Mouse (Mus musculus): ENCODE measurements around the gene Scfd1. TPM values are rescaled to one million over a fixed set of nuclear protein-coding genes. Genes with fewer than 3 reads are reported as not detected.

The Scfd1 gene
- polyA plus RNA-seq (2015; fragmentation: Nextera tagmentation; extraction: Ambion mirVana), result 75.8 and 76.0 TPM in 2 replicates

- Histone ChIP-seq H3K27me3 (replicated peaks; ENCODE audit: control insufficient read depth, insufficient read depth, low read length) (no peaks in the 10 kb centered on the region), H3K36me3 (ENCODE audit: control insufficient read depth, insufficient read depth, low read length) (no peaks in the 10 kb centered on the region), H3K4me1 (ENCODE audit: control insufficient read depth, insufficient read depth, low read length) (no peaks in the 10 kb centered on the region), H3K27ac (ENCODE audit: low read length) (peak within 1 kb of the TSS; percentile 84), H3K9me3 (ENCODE audit: control insufficient read depth, low read length) (no peaks in the 10 kb centered on the region), H3K9ac (ENCODE audit: low read depth, low read length) (peak within 1 kb of the TSS; percentile 90), H3K4me3 (ENCODE audit: low read length) (peak within 1 kb of the TSS; percentile 61), H3K4me2 (ENCODE audit: low read depth, low read length) (peak within 1 kb of the TSS; percentile 65)
- peak; percentile 100 for ATAC-seq
- WGBS, result under 1% methylated on average over 34 of the region's 34 CpGs
Observed at GRCm38 (mm10) chr12:51377003-51377887, at the start of gene Scfd1. Scfd1 (plus strand) TSS chr12:51377510.

GRCm38 (mm10) chr12:51337014-51337413 lies 40.3 kb upstream of the Scfd1 start:
- no peak overlapping the region for H3K9ac ChIP-seq (ENCODE audit: low read depth, low read length)
- ATAC-seq, result peak; percentile 88
- H3K36me3 ChIP-seq (ENCODE audit: control insufficient read depth, insufficient read depth, low read length), result no peaks in the 10 kb centered on the region
- peaks cover 4% of the 10 kb centered on the region; the same call in 1 of the 2 replicates for H3K4me1 ChIP-seq (ENCODE audit: control insufficient read depth, insufficient read depth, low read length)
- no peak overlapping the region for H3K27ac ChIP-seq (ENCODE audit: low read length)
- H3K9me3 ChIP-seq (ENCODE audit: control insufficient read depth, low read length), result no peaks in the 10 kb centered on the region
- H3K4me2 ChIP-seq (ENCODE audit: low read depth, low read length), result no peak overlapping the region
- no peaks in the 10 kb centered on the region for H3K27me3 ChIP-seq (replicated peaks; ENCODE audit: control insufficient read depth, insufficient read depth, low read length)
- no peak overlapping the region for H3K4me3 ChIP-seq (ENCODE audit: low read length)
- 58% methylated on average over 1 of the region's 1 CpGs for WGBS

GRCm38 (mm10) chr12:51346121-51346520 lies 31.2 kb upstream of the Scfd1 start:
- Histone ChIP-seq H3K27me3 (replicated peaks; ENCODE audit: control insufficient read depth, insufficient read depth, low read length) (no peaks in the 10 kb centered on the region), H3K4me1 (ENCODE audit: control insufficient read depth, insufficient read depth, low read length) (peaks cover 9% of the 10 kb centered on the region), H3K27ac (ENCODE audit: low read length) (no peak overlapping the region), H3K9ac (ENCODE audit: low read depth, low read length) (no peak overlapping the region), H3K9me3 (ENCODE audit: control insufficient read depth, low read length) (no peaks in the 10 kb centered on the region), H3K4me2 (ENCODE audit: low read depth, low read length) (no peak overlapping the region), H3K36me3 (ENCODE audit: control insufficient read depth, insufficient read depth, low read length) (no peaks in the 10 kb centered on the region), H3K4me3 (ENCODE audit: low read length) (no peak overlapping the region)
- peak; percentile 36 for ATAC-seq
- 39% methylated on average over 4 of the region's 4 CpGs for WGBS

GRCm38 (mm10) chr12:51347988-51348697 lies 29.2 kb upstream of the Scfd1 start, which contains the start of gene G2e3:
G2e3 (plus strand) TSS chr12:51348061.
- H3K9ac ChIP-seq (ENCODE audit: low read depth, low read length), result peak within 1 kb of the TSS; percentile 95
- peaks cover 7% of the 10 kb centered on the region; the same call in 1 of the 2 replicates for H3K36me3 ChIP-seq (ENCODE audit: control insufficient read depth, insufficient read depth, low read length)
- WGBS, result under 1% methylated on average over 70 of the region's 70 CpGs
- H3K27ac ChIP-seq (ENCODE audit: low read length), result peak within 1 kb of the TSS; percentile 94
- H3K4me3 ChIP-seq (ENCODE audit: low read length), result peak within 1 kb of the TSS; percentile 91
- H3K9me3 ChIP-seq (ENCODE audit: control insufficient read depth, low read length), result no peaks in the 10 kb centered on the region
- H3K4me2 ChIP-seq (ENCODE audit: low read depth, low read length), result peak within 1 kb of the TSS; percentile 61
- no peaks in the 10 kb centered on the region for H3K27me3 ChIP-seq (replicated peaks; ENCODE audit: control insufficient read depth, insufficient read depth, low read length)
- ATAC-seq, result peak; percentile 97
- peaks cover 9% of the 10 kb centered on the region for H3K4me1 ChIP-seq (ENCODE audit: control insufficient read depth, insufficient read depth, low read length)

- no peak for ATAC-seq
- Histone ChIP-seq H3K27ac (ENCODE audit: low read length) (peak overlapping the region; percentile 94), H3K9ac (ENCODE audit: low read depth, low read length) (peak overlapping the region; percentile 95), H3K4me3 (ENCODE audit: low read length) (peak overlapping the region; percentile 91), H3K4me1 (ENCODE audit: control insufficient read depth, insufficient read depth, low read length) (peaks cover 9% of the 10 kb centered on the region), H3K4me2 (ENCODE audit: low read depth, low read length) (peak overlapping the region; percentile 58), H3K9me3 (ENCODE audit: control insufficient read depth, low read length) (no peaks in the 10 kb centered on the region), H3K27me3 (replicated peaks; ENCODE audit: control insufficient read depth, insufficient read depth, low read length) (no peaks in the 10 kb centered on the region), H3K36me3 (ENCODE audit: control insufficient read depth, insufficient read depth, low read length) (peaks cover 7% of the 10 kb centered on the region; the same call in 1 of the 2 replicates)
- WGBS, result 0% methylated on average over 10 of the region's 10 CpGs
Observed at GRCm38 (mm10) chr12:51348698-51348998, 28.7 kb upstream of the Scfd1 start.

- Histone ChIP-seq H3K9me3 (ENCODE audit: control insufficient read depth, low read length) (no peaks in the 10 kb centered on the region), H3K27ac (ENCODE audit: low read length) (no peak overlapping the region), H3K36me3 (ENCODE audit: control insufficient read depth, insufficient read depth, low read length) (peaks cover 13% of the 10 kb centered on the region), H3K4me2 (ENCODE audit: low read depth, low read length) (no peak overlapping the region), H3K27me3 (replicated peaks; ENCODE audit: control insufficient read depth, insufficient read depth, low read length) (no peaks in the 10 kb centered on the region), H3K9ac (ENCODE audit: low read depth, low read length) (no peak overlapping the region), H3K4me1 (ENCODE audit: control insufficient read depth, insufficient read depth, low read length) (peaks cover 4% of the 10 kb centered on the region), H3K4me3 (ENCODE audit: low read length) (no peak overlapping the region)
- WGBS, result 69% methylated on average over 8 of the region's 8 CpGs
- ATAC-seq, result no peak
Observed at GRCm38 (mm10) chr12:51355296-51355695, 22.0 kb upstream of the Scfd1 start.

- H3K4me3 ChIP-seq (ENCODE audit: low read length), result no peak overlapping the region
- peaks cover 16% of the 10 kb centered on the region; the same call in 1 of the 2 replicates for H3K36me3 ChIP-seq (ENCODE audit: control insufficient read depth, insufficient read depth, low read length)
- no peak overlapping the region for H3K4me2 ChIP-seq (ENCODE audit: low read depth, low read length)
- no peaks in the 10 kb centered on the region for H3K9me3 ChIP-seq (ENCODE audit: control insufficient read depth, low read length)
- no peak overlapping the region for H3K9ac ChIP-seq (ENCODE audit: low read depth, low read length)
- no peaks in the 10 kb centered on the region for H3K27me3 ChIP-seq (replicated peaks; ENCODE audit: control insufficient read depth, insufficient read depth, low read length)
- no peak for ATAC-seq
- H3K4me1 ChIP-seq (ENCODE audit: control insufficient read depth, insufficient read depth, low read length), result no peaks in the 10 kb centered on the region
- H3K27ac ChIP-seq (ENCODE audit: low read length), result no peak overlapping the region
Observed at GRCm38 (mm10) chr12:51361294-51361693, 16.0 kb upstream of the Scfd1 start.

- ATAC-seq, result no peak
- 96% methylated on average over 1 of the region's 1 CpGs for WGBS
- H3K36me3 ChIP-seq (ENCODE audit: control insufficient read depth, insufficient read depth, low read length), result peaks cover 16% of the 10 kb centered on the region; the same call in 1 of the 2 replicates
- H3K4me2 ChIP-seq (ENCODE audit: low read depth, low read length), result no peak overlapping the region
- H3K9ac ChIP-seq (ENCODE audit: low read depth, low read length), result no peak overlapping the region
- H3K27me3 ChIP-seq (replicated peaks; ENCODE audit: control insufficient read depth, insufficient read depth, low read length), result no peaks in the 10 kb centered on the region
- H3K4me1 ChIP-seq (ENCODE audit: control insufficient read depth, insufficient read depth, low read length), result no peaks in the 10 kb centered on the region
- no peak overlapping the region for H3K4me3 ChIP-seq (ENCODE audit: low read length)
- no peaks in the 10 kb centered on the region for H3K9me3 ChIP-seq (ENCODE audit: control insufficient read depth, low read length)
- no peak overlapping the region for H3K27ac ChIP-seq (ENCODE audit: low read length)
Observed at GRCm38 (mm10) chr12:51362898-51363297, 14.4 kb upstream of the Scfd1 start.

- Histone ChIP-seq H3K9me3 (ENCODE audit: control insufficient read depth, low read length) (no peaks in the 10 kb centered on the region), H3K4me2 (ENCODE audit: low read depth, low read length) (no peak overlapping the region), H3K27me3 (replicated peaks; ENCODE audit: control insufficient read depth, insufficient read depth, low read length) (no peaks in the 10 kb centered on the region), H3K4me3 (ENCODE audit: low read length) (no peak overlapping the region), H3K36me3 (ENCODE audit: control insufficient read depth, insufficient read depth, low read length) (peaks cover 9% of the 10 kb centered on the region; the same call in 1 of the 2 replicates), H3K4me1 (ENCODE audit: control insufficient read depth, insufficient read depth, low read length) (no peaks in the 10 kb centered on the region), H3K27ac (ENCODE audit: low read length) (no peak overlapping the region), H3K9ac (ENCODE audit: low read depth, low read length) (no peak overlapping the region)
- ATAC-seq, result no peak
- 97% methylated on average over 3 of the region's 3 CpGs for WGBS
Observed at GRCm38 (mm10) chr12:51368504-51368903, 8.8 kb upstream of the Scfd1 start.
